Mouse (Mus musculus): Measurements from ENCODE around the gene Bcr.
A peak's percentile ranks its signal among the peaks of the same experiment; 100 is the strongest.

The Bcr gene

GRCm38 (mm10) chr10:75130372-75131046 lies 70.1 kb downstream of the Bcr start:
- DNase-seq (ENCODE audit: low read depth, low spot score) = no peak

- DNase-seq (ENCODE audit: low read depth, low spot score) = no peak
Measured at GRCm38 (mm10) chr10:75131625-75132024, 71.2 kb downstream of the Bcr start.

- no peak for DNase-seq (ENCODE audit: low read depth, low spot score)
Measured at GRCm38 (mm10) chr10:75134861-75135517, 74.6 kb downstream of the Bcr start.

GRCm38 (mm10) chr10:75135518-75136162 lies 75.2 kb downstream of the Bcr start:
- DNase-seq (ENCODE audit: low read depth, low spot score) = no peak

GRCm38 (mm10) chr10:75137148-75137547 lies 76.8 kb downstream of the Bcr start:
- peak; percentile 49 for DNase-seq (ENCODE audit: low read depth, low spot score)

- DNase-seq (ENCODE audit: low read depth, low spot score) = no peak
Measured at GRCm38 (mm10) chr10:75145221-75145620, 84.8 kb downstream of the Bcr start.

GRCm38 (mm10) chr10:75146001-75146400 lies 85.6 kb downstream of the Bcr start:
- DNase-seq (ENCODE audit: low read depth, low spot score) = peak; percentile 82

- no peak for DNase-seq (ENCODE audit: low read depth, low spot score)
Measured at GRCm38 (mm10) chr10:75146619-75147018, 86.2 kb downstream of the Bcr start.

GRCm38 (mm10) chr10:75148295-75148694 lies 87.9 kb downstream of the Bcr start:
- DNase-seq (ENCODE audit: low read depth, low spot score) = no peak

- no peak for DNase-seq (ENCODE audit: low read depth, low spot score)
Measured at GRCm38 (mm10) chr10:75150361-75150760, 90.0 kb downstream of the Bcr start.

- DNase-seq (ENCODE audit: low read depth, low spot score) = peak; percentile 84
Measured at GRCm38 (mm10) chr10:75151311-75151710, 90.9 kb downstream of the Bcr start.

- no peak for DNase-seq (ENCODE audit: low read depth, low spot score)
Measured at GRCm38 (mm10) chr10:75156835-75157234, 96.4 kb downstream of the Bcr start.

GRCm38 (mm10) chr10:75157713-75158112 lies 97.3 kb downstream of the Bcr start:
- no peak for DNase-seq (ENCODE audit: low read depth, low spot score)

GRCm38 (mm10) chr10:75158356-75158755 lies 98.0 kb downstream of the Bcr start:
- DNase-seq (ENCODE audit: low read depth, low spot score) = no peak

- DNase-seq (ENCODE audit: low read depth, low spot score) = peak; percentile 33
Measured at GRCm38 (mm10) chr10:75160171-75160900, 99.9 kb downstream of the Bcr start.

- DNase-seq (ENCODE audit: low read depth, low spot score) = no peak
Measured at GRCm38 (mm10) chr10:75165825-75166481, 105.6 kb downstream of the Bcr start.

- DNase-seq (ENCODE audit: low read depth, low spot score) = no peak
Measured at GRCm38 (mm10) chr10:75166601-75167000, 106.2 kb downstream of the Bcr start.

GRCm38 (mm10) chr10:75170207-75170850 lies 109.9 kb downstream of the Bcr start:
- no peak for DNase-seq (ENCODE audit: low read depth, low spot score)

GRCm38 (mm10) chr10:75173056-75173455 lies 112.7 kb downstream of the Bcr start:
- no peak for DNase-seq (ENCODE audit: low read depth, low spot score)

- no peak for DNase-seq (ENCODE audit: low read depth, low spot score)
Measured at GRCm38 (mm10) chr10:75173712-75174111, 113.3 kb downstream of the Bcr start.

GRCm38 (mm10) chr10:75176494-75176893 lies 116.1 kb downstream of the Bcr start:
- DNase-seq (ENCODE audit: low read depth, low spot score) = no peak

Measured in CD4-positive, CD25-positive, alpha-beta regulatory T cell, adult 2 months (primary cell).